Mouse (Mus musculus): ENCODE results near the gene Qpct. TPM values are rescaled to one million over a fixed set of nuclear protein-coding genes. Genes with fewer than 3 reads are reported as not detected.

The Qpct gene
- polyA plus RNA-seq, 1 experiment: not detected

DNA sequence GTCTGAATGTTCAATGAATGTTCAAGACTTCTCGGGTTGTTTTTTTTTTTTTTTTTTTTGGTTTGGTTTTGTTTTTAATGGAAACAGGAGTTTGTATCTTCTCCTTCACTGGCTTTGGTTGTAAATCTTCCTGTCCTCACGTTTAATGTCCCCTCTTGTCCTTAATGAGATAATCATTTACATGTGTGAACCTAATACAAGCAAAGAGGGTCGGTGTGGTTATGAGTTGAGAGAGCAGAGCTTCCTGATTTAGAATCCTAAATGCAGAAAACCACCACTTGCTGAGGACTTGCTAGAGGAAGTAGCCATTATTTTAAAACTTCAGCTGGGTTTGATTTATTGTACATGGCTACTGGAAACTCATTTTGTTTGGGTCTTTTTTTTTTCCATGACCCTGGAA, 29.0 kb upstream of the Qpct start:
- TF ChIP-seq POLR2A (IDR thresholded peaks at IDR 0.05; ENCODE audit: insufficient read depth, low read depth, low read length) (no peak), CTCF (IDR thresholded peaks at IDR 0.05; ENCODE audit: insufficient read depth, low read depth, low read length) (no peak)
- WGBS: 84% methylated on average over 3 of the region's 3 CpGs
- H3K27ac ChIP-seq (ENCODE audit: insufficient read depth, low read depth, low read length): no peak overlapping the region
- peaks cover 7% of the 10 kb centered on the region; the same call in 1 of the 2 replicates for H3K4me1 ChIP-seq (ENCODE audit: control insufficient read depth, insufficient read depth, low read length)
- H3K4me3 ChIP-seq (ENCODE audit: insufficient read depth, low read depth, low read length): no peak overlapping the region

GRCm38 (mm10) chr17:79024544-79024943, 27.2 kb upstream of the Qpct start:
- H3K4me1 ChIP-seq (ENCODE audit: control insufficient read depth, insufficient read depth, low read length): peaks cover 4% of the 10 kb centered on the region; the same call in 1 of the 2 replicates
- WGBS: 77% methylated on average over 4 of the region's 4 CpGs
- TF ChIP-seq CTCF (IDR thresholded peaks at IDR 0.05; ENCODE audit: insufficient read depth, low read depth, low read length) (no peak), POLR2A (IDR thresholded peaks at IDR 0.05; ENCODE audit: insufficient read depth, low read depth, low read length) (no peak)
- no peak overlapping the region for H3K4me3 ChIP-seq (ENCODE audit: insufficient read depth, low read depth, low read length)
- H3K27ac ChIP-seq (ENCODE audit: insufficient read depth, low read depth, low read length): no peak overlapping the region

GRCm38 (mm10) chr17:79029226-79029625, 22.5 kb upstream of the Qpct start:
- Histone ChIP-seq H3K27ac (ENCODE audit: insufficient read depth, low read depth, low read length) (no peak overlapping the region), H3K4me1 (ENCODE audit: control insufficient read depth, insufficient read depth, low read length) (no peaks in the 10 kb centered on the region), H3K4me3 (ENCODE audit: insufficient read depth, low read depth, low read length) (no peak overlapping the region)
- no peak for TF ChIP-seq POLR2A (IDR thresholded peaks at IDR 0.05; ENCODE audit: insufficient read depth, low read depth, low read length)
- TF ChIP-seq CTCF (IDR thresholded peaks at IDR 0.05; ENCODE audit: insufficient read depth, low read depth, low read length): no peak
- WGBS: 89% methylated on average over 3 of the region's 3 CpGs

DNA sequence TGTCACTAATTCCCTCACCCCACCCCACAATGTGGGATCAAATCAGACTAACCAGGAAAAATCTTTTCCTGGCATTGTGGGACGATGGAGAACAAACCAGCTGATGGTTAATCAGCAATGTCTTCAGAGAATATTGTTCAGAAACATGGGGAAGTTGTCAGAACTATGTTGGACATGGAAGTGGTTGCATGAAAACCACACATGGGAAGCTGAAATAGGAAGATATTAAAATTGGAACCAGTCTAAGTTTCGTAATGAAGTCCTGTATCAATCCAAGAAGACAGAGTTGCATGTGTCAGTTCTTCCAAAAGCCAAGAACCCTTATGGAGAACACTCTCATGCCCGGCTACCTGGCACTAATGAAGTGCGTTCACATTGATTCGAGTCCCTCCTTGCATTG, 20.1 kb upstream of the Qpct start:
- no peak overlapping the region for H3K27ac ChIP-seq (ENCODE audit: insufficient read depth, low read depth, low read length)
- 88% methylated on average over 5 of the region's 5 CpGs for WGBS

GRCm38 (mm10) chr17:79032782-79033181, 18.9 kb upstream of the Qpct start:
- Histone ChIP-seq H3K4me1 (ENCODE audit: control insufficient read depth, insufficient read depth, low read length) (no peaks in the 10 kb centered on the region), H3K4me3 (ENCODE audit: insufficient read depth, low read depth, low read length) (no peak overlapping the region), H3K27ac (ENCODE audit: insufficient read depth, low read depth, low read length) (no peak overlapping the region)
- TF ChIP-seq POLR2A (IDR thresholded peaks at IDR 0.05; ENCODE audit: insufficient read depth, low read depth, low read length) (no peak), CTCF (IDR thresholded peaks at IDR 0.05; ENCODE audit: insufficient read depth, low read depth, low read length) (no peak)
- 88% methylated on average over 4 of the region's 4 CpGs for WGBS

More for the DNA sequence above, 20.1 kb upstream of the Qpct start:
- no peak for TF ChIP-seq CTCF (IDR thresholded peaks at IDR 0.05; ENCODE audit: insufficient read depth, low read depth, low read length)
- TF ChIP-seq POLR2A (IDR thresholded peaks at IDR 0.05; ENCODE audit: insufficient read depth, low read depth, low read length): no peak
- Histone ChIP-seq H3K4me1 (ENCODE audit: control insufficient read depth, insufficient read depth, low read length) (no peaks in the 10 kb centered on the region), H3K4me3 (ENCODE audit: insufficient read depth, low read depth, low read length) (no peak overlapping the region)

GRCm38 (mm10) chr17:79039660-79040059, 12.0 kb upstream of the Qpct start:
- no peak overlapping the region for H3K27ac ChIP-seq (ENCODE audit: insufficient read depth, low read depth, low read length)
- H3K4me1 ChIP-seq (ENCODE audit: control insufficient read depth, insufficient read depth, low read length): no peaks in the 10 kb centered on the region
- no peak for TF ChIP-seq CTCF (IDR thresholded peaks at IDR 0.05; ENCODE audit: insufficient read depth, low read depth, low read length)
- no peak overlapping the region for H3K4me3 ChIP-seq (ENCODE audit: insufficient read depth, low read depth, low read length)

GRCm38 (mm10) chr17:79043705-79044104, 8.0 kb upstream of the Qpct start:
- TF ChIP-seq POLR2A (IDR thresholded peaks at IDR 0.05; ENCODE audit: insufficient read depth, low read depth, low read length): no peak
- no peak for TF ChIP-seq CTCF (IDR thresholded peaks at IDR 0.05; ENCODE audit: insufficient read depth, low read depth, low read length)
- no peak overlapping the region for H3K4me3 ChIP-seq (ENCODE audit: insufficient read depth, low read depth, low read length)
- no peaks in the 10 kb centered on the region for H3K4me1 ChIP-seq (ENCODE audit: control insufficient read depth, insufficient read depth, low read length)
- no peak overlapping the region for H3K27ac ChIP-seq (ENCODE audit: insufficient read depth, low read depth, low read length)
- 98% methylated on average over 2 of the region's 2 CpGs for WGBS

- Histone ChIP-seq H3K27ac (ENCODE audit: insufficient read depth, low read depth, low read length) (peak overlapping the region; percentile 59), H3K4me3 (ENCODE audit: insufficient read depth, low read depth, low read length) (peak overlapping the region; percentile 68), H3K4me1 (ENCODE audit: control insufficient read depth, insufficient read depth, low read length) (no peaks in the 10 kb centered on the region)
- under 1% methylated on average over 45 of the region's 45 CpGs for WGBS
- no peak; the same call in 1 of the 2 replicates for TF ChIP-seq POLR2A (IDR thresholded peaks at IDR 0.05; ENCODE audit: insufficient read depth, low read depth, low read length)
- TF ChIP-seq CTCF (IDR thresholded peaks at IDR 0.05; ENCODE audit: insufficient read depth, low read depth, low read length): no peak
These were observed 544 bp downstream of the Qpct start for GRCm38 (mm10) chr17:79052088-79052812.

- WGBS: 70% methylated on average over 6 of the region's 6 CpGs
- H3K4me3 ChIP-seq (ENCODE audit: insufficient read depth, low read depth, low read length): no peak overlapping the region
- TF ChIP-seq POLR2A (IDR thresholded peaks at IDR 0.05; ENCODE audit: insufficient read depth, low read depth, low read length): no peak
- TF ChIP-seq CTCF (IDR thresholded peaks at IDR 0.05; ENCODE audit: insufficient read depth, low read depth, low read length): no peak
- H3K4me1 ChIP-seq (ENCODE audit: control insufficient read depth, insufficient read depth, low read length): no peaks in the 10 kb centered on the region
- no peak overlapping the region for H3K27ac ChIP-seq (ENCODE audit: insufficient read depth, low read depth, low read length)
These were observed 6.6 kb downstream of the Qpct start for GRCm38 (mm10) chr17:79058271-79058670.
